Mouse (Mus musculus) ES-E14 (cell line): Measurements from ENCODE around the gene 4931429L15Rik.

Experiments used
- CHD2 ChIP-seq: IDR thresholded peaks from 2 replicates; pipeline ENCODE4 v1.6.1; 2014; ENCODE audit warnings: mild to moderate bottlenecking, low read depth, low read length, inconsistent platforms
- HCFC1 ChIP-seq: IDR thresholded peaks from 2 replicates; pipeline ENCODE4 v1.6.1; 2012; ENCODE audit warnings: low read length, inconsistent platforms, borderline replicate concordance; ENCODE audit not compliant: insufficient read depth
- MAFK ChIP-seq: IDR thresholded peaks from 2 replicates; pipeline ENCODE4 v1.6.1; 2014; ENCODE audit warnings: mild to moderate bottlenecking, low read depth, low read length, inconsistent platforms; ENCODE audit not compliant: insufficient read depth
- ZC3H11A ChIP-seq: IDR thresholded peaks from 2 replicates; pipeline ENCODE4 v1.6.1; 2012; ENCODE audit warnings: low read depth, mild to moderate bottlenecking, inconsistent platforms, low read length, borderline replicate concordance
- ZNF384 ChIP-seq: IDR thresholded peaks from 2 replicates; pipeline ENCODE4 v1.6.1; 2012; ENCODE audit warnings: low read depth, low read length, inconsistent platforms

GRCm38 (mm10) chr9:46274494-46274893 is 45.3 kb downstream of the 4931429L15Rik start:
- TF ChIP-seq ZC3H11A, result no peak
- no peak for TF ChIP-seq ZNF384
- no peak for TF ChIP-seq HCFC1
- TF ChIP-seq MAFK, result no peak
- no peak for TF ChIP-seq CHD2
